Mouse (Mus musculus) embryonic fibroblast, embryonic 13.5 days (primary cell): ENCODE results near the gene Pik3ip1.

Experiments used
- CTCF ChIP-seq: IDR thresholded peaks from 2 replicates; pipeline ENCODE4 v1.5.1; 2011; ENCODE audit warnings: mild to moderate bottlenecking, control low read depth, low read length, moderate library complexity, borderline replicate concordance; ENCODE audit not compliant: insufficient read depth
- POLR2A ChIP-seq: IDR thresholded peaks from 2 replicates; pipeline ENCODE4 v1.6.1; 2011; ENCODE audit warnings: low read depth, mild to moderate bottlenecking, control low read depth, low read length, moderate library complexity

- TF ChIP-seq POLR2A: no peak
- no peak for TF ChIP-seq CTCF
Measured at GRCm38 (mm10) chr11:3362854-3363253, 32.7 kb downstream of the Pik3ip1 start.
